Mouse (Mus musculus): ENCODE results near the gene Tlr6.

GRCm38 (mm10) chr5:64992540-64992939 lies 32.6 kb upstream of the Tlr6 start:
- TF ChIP-seq EP300 (IDR thresholded peaks at IDR 0.05; ENCODE audit: low read depth), result no peak
- TF ChIP-seq CTCF (IDR thresholded peaks at IDR 0.05; ENCODE audit: low read depth), result 0 out of 2 replicates have a peak, but pooled peaks have one; percentile 15
